Mouse (Mus musculus): ENCODE data around the gene Plekhg5.

- TF ChIP-seq CTCF (IDR thresholded peaks at IDR 0.05), result peak; percentile 91
- no peak for TF ChIP-seq POLR2A (IDR thresholded peaks at IDR 0.05; ENCODE audit: insufficient read depth, low read depth, low read length)
- no peak for TF ChIP-seq EP300 (IDR thresholded peaks at IDR 0.05; ENCODE audit: insufficient read depth, low read depth, low read length)
Measured at GRCm38 (mm10) chr4:152134507-152134906, 62.2 kb downstream of the Plekhg5 start.
